Mouse (Mus musculus) midbrain, postnatal 0 days (tissue): ENCODE measurements at regions not wholly inside any gene's neighbourhood (a gene's known extent, or its start where the extent isn't known, plus 50 kb on each side); places are given as distances from the start of the nearest gene placed in this dataset.

ENCODE experiments used
- ATAC-seq: fragments of 200-750 bp; cut with Nextera tagmentation; 2 replicates; pipeline ENCODE4 v1.8.0; 2017; ENCODE audit warnings: moderate number of reproducible peaks, mild to moderate bottlenecking, moderate TSS enrichment, moderate library complexity; ENCODE audit not compliant: low FRiP score
- DNase-seq: peaks from one replicate; pipeline ENCODE4 v3.0.0-alpha.2; 2015; ENCODE audit warnings: low spot score
- H3K27ac ChIP-seq: fragments of 300-500 bp; sonication (generic); 2 replicates; pipeline ENCODE4 v1.5.1; 2014; ENCODE audit warnings: low read depth, mild to moderate bottlenecking, low read length, mixed read lengths
- H3K27me3 ChIP-seq: fragments of 300-500 bp; sonication (generic); 2 replicates; pipeline ENCODE4 v1.6.1; 2014; ENCODE audit warnings: low read length, control low read depth, mixed read lengths; ENCODE audit not compliant: insufficient read depth
- H3K36me3 ChIP-seq: fragments of 300-500 bp; sonication (generic); 2 replicates; pipeline ENCODE4 v1.6.1; 2014; ENCODE audit warnings: low read length, control low read depth, mixed read lengths; ENCODE audit not compliant: insufficient read depth
- H3K4me1 ChIP-seq: fragments of 300-500 bp; sonication (generic); 2 replicates; pipeline ENCODE4 v1.6.1; 2014; ENCODE audit warnings: mild to moderate bottlenecking, control low read depth, antibody characterized with exemption, low read length, mixed read lengths; ENCODE audit not compliant: insufficient read depth
- H3K4me2 ChIP-seq: fragments of 300-500 bp; sonication (generic); 2 replicates; pipeline ENCODE4 v1.6.1; 2014; ENCODE audit warnings: low read depth, mild to moderate bottlenecking, low read length, mixed read lengths; ENCODE audit not compliant: poor library complexity, severe bottlenecking
- H3K4me3 ChIP-seq: fragments of 300-500 bp; sonication (generic); 2 replicates; pipeline ENCODE4 v1.5.1; 2014; ENCODE audit warnings: low read depth, mild to moderate bottlenecking, low read length, moderate library complexity
- H3K9ac ChIP-seq: fragments of 300-500 bp; sonication (generic); replicated peaks from 2 replicates; pipeline ENCODE4 v1.6.1; 2014; ENCODE audit warnings: mild to moderate bottlenecking, low read length, moderate library complexity, mixed read lengths; ENCODE audit not compliant: poor library complexity, severe bottlenecking
- H3K9me3 ChIP-seq: fragments of 300-500 bp; sonication (generic); 2 replicates; pipeline ENCODE4 v1.6.1; 2016; ENCODE audit warnings: low read length, control low read depth
- CTCF ChIP-seq: IDR thresholded peaks from 2 replicates; pipeline ENCODE4 v1.5.1; 2016; ENCODE audit warnings: antibody characterized with exemption, mild to moderate bottlenecking
- WGBS: fragments of 180-500 bp; shearing (Covaris S2); extraction: QIAGEN DNeasy Blood & Tissue Kit; methylation state at CpG from one replicate; pipeline ENCODE4 v1.1.7; 2014; 5-methylcytosine and 5-hydroxymethylcytosine counted together

GRCm38 (mm10) chr9:90789545-90789944 lies 518.9 kb upstream of the Tbc1d2b start:
- Histone ChIP-seq H3K4me3 (no peak overlapping the region), H3K9me3 (no peaks in the 10 kb centered on the region), H3K4me2 (no peak overlapping the region), H3K9ac (no peak overlapping the region), H3K4me1 (no peaks in the 10 kb centered on the region), H3K36me3 (no peaks in the 10 kb centered on the region), H3K27me3 (no peaks in the 10 kb centered on the region), H3K27ac (no peak overlapping the region)
- no peak for TF ChIP-seq CTCF
- DNase-seq: no peak
- no peak for ATAC-seq

- Histone ChIP-seq H3K27me3 (no peaks in the 10 kb centered on the region), H3K9me3 (no peaks in the 10 kb centered on the region), H3K4me1 (no peaks in the 10 kb centered on the region), H3K4me2 (no peak overlapping the region), H3K4me3 (no peak overlapping the region), H3K27ac (no peak overlapping the region), H3K36me3 (no peaks in the 10 kb centered on the region), H3K9ac (no peak overlapping the region)
- DNase-seq: no peak
- 23% methylated on average over 2 of the region's 2 CpGs for WGBS
- TF ChIP-seq CTCF: no peak
- ATAC-seq: peak; percentile 62; the same call in 1 of the 2 replicates
Observed at GRCm38 (mm10) chr9:90791871-90792270, 521.3 kb upstream of the Tbc1d2b start.

- TF ChIP-seq CTCF: no peak
- no peak overlapping the region for H3K9ac ChIP-seq
- no peak overlapping the region for H3K27ac ChIP-seq
- H3K36me3 ChIP-seq: no peaks in the 10 kb centered on the region
- DNase-seq: peak; percentile 56
- no peak overlapping the region for H3K4me2 ChIP-seq
- H3K9me3 ChIP-seq: no peaks in the 10 kb centered on the region
- H3K27me3 ChIP-seq: no peaks in the 10 kb centered on the region
- no peaks in the 10 kb centered on the region for H3K4me1 ChIP-seq
- ATAC-seq: no peak
- no peak overlapping the region for H3K4me3 ChIP-seq
- WGBS: 49% methylated on average over 4 of the region's 4 CpGs
Observed at GRCm38 (mm10) chr9:90816844-90817243, 545.4 kb upstream of the Zic4 start.

- no peaks in the 10 kb centered on the region for H3K27me3 ChIP-seq
- no peak for ATAC-seq
Observed at GRCm38 (mm10) chr9:90823574-90824280, 538.5 kb upstream of the Zic4 start.

GRCm38 (mm10) chr9:90827474-90827873 lies 534.7 kb upstream of the Zic4 start:
- no peak for ATAC-seq
- Histone ChIP-seq H3K9me3 (no peaks in the 10 kb centered on the region), H3K36me3 (no peaks in the 10 kb centered on the region), H3K27me3 (0 out of 2 replicates have a peak, but pooled peaks cover 3% of the 10 kb centered on the region), H3K4me2 (no peak overlapping the region), H3K27ac (no peak overlapping the region), H3K4me1 (no peaks in the 10 kb centered on the region), H3K9ac (no peak overlapping the region), H3K4me3 (no peak overlapping the region)
- 82% methylated on average over 3 of the region's 3 CpGs for WGBS
- no peak for TF ChIP-seq CTCF
- no peak for DNase-seq

More at GRCm38 (mm10) chr9:90823574-90824280, 538.5 kb upstream of the Zic4 start:
- WGBS: 74% methylated on average over 4 of the region's 4 CpGs
- Histone ChIP-seq H3K27ac (no peak overlapping the region), H3K4me2 (no peak overlapping the region), H3K9me3 (no peaks in the 10 kb centered on the region), H3K4me1 (no peaks in the 10 kb centered on the region), H3K9ac (no peak overlapping the region), H3K4me3 (no peak overlapping the region), H3K36me3 (no peaks in the 10 kb centered on the region)
- TF ChIP-seq CTCF: peak; percentile 15; the same call in 1 of the 2 replicates
- DNase-seq: peak; percentile 22

- DNase-seq (peak; percentile 19), ATAC-seq (no peak)
- no peaks in the 10 kb centered on the region for H3K4me1 ChIP-seq
- no peak overlapping the region for H3K9ac ChIP-seq
- H3K36me3 ChIP-seq: no peaks in the 10 kb centered on the region
- no peak for TF ChIP-seq CTCF
- no peak overlapping the region for H3K4me3 ChIP-seq
- 41% methylated on average over 5 of the region's 5 CpGs for WGBS
- 0 out of 2 replicates have a peak, but pooled peaks cover 3% of the 10 kb centered on the region for H3K27me3 ChIP-seq
- no peaks in the 10 kb centered on the region for H3K9me3 ChIP-seq
- H3K4me2 ChIP-seq: no peak overlapping the region
- no peak overlapping the region for H3K27ac ChIP-seq
Observed at GRCm38 (mm10) chr9:90828701-90829100, 533.5 kb upstream of the Zic4 start.
